Mouse (Mus musculus): ENCODE results near the gene Slc37a1.

Slc37a1 gene

DNA sequence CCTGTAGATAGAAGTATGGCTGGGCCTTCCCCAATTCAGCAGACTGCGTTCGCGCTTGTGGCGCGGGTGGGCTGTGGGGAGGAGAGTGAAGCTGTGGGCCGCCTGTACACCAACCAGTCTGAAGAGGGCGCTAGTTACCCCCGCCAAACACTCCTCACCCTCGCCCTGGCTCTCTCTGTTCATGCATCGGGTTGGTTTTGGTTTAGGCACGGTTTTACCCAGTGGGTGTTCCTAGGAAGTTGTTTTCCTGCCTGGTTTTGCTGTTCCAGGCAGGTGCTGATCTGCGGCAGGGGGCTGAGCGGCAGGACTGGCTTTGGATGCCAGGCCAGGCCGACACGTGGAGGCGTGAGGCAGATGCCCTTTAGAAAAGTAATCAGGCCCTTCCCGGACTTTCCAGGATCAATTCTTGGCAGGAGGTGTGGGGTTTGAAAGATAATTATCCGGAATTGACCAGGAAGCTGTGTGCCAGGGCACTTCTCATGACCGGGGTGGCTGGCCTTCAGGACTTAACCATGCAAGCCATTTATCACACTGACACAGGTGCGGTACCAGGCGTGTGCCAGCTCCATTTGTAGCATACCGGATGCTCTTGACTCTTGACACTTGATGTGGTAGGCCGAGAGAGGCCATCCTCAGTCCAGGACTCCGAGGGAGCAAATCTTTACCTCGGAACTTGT, 8.8 kb downstream of the Slc37a1 start:
- no peak for DNase-seq

DNA sequence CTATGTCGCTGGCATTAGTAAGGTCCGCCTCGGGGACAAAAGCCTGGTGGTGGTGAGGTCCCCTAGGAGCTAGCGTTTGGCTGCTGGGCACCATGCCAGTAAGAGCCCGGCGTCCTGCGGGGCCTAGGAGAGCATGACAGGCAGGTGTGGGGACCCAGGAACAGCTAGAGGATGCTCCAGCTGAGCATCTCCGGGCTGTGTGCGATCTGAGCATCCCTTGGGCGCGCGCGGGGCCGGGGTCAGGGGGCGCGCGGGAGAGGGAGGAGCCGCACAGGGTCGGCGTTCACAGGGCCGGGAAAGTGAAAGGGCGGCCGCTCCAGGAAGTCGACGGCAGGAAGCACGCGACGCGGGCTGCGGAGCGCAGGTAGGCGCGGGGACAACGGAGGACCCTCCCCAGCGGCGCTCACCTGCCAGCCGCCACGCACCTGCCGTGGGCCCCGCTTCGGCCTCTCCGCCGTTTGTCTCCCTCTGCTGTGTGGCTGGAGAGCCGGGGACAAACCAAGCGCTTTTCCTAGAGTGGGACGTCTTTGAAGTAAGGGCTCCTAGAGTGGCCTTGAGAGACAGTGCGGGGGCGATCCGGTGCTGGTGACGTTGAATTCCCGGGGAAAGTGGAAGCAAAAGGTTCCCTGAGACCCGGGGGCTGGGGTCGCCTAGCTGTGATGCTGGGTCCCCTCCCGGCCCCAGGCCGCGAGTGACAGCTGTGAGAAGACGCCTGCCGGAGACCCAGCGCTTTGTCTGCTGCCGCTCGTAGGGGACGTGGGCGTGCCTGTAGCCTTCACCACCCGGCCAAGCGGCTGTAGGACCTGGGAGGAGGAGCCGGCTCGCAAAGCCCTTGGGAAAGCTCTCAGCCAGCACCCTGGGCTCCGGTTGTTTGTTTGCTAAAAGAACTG, 9.5 kb downstream of the Slc37a1 start:
- DNase-seq: peak; percentile 77

DNA sequence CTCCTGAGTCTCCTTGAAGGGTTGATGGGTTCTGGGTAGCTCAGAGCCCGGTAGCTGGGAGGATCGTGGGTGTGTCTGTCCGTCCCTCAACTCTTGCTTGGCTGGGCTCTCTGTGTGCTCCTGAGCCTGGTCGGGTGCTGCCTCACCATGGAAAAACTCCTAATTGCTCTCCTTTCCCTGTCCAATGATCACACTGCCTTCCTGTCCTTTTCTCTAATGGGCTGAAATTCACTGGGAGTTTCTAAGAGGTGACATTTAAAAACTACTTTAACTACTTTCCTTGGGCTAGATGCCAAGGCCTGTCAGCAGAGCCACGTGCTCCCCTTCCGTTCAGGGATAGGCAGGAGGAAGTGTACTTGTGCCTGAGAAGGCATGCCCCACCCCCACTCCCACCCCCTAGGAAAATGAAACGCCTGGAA, 10.9 kb downstream of the Slc37a1 start:
- DNase-seq: peak; percentile 79

DNA sequence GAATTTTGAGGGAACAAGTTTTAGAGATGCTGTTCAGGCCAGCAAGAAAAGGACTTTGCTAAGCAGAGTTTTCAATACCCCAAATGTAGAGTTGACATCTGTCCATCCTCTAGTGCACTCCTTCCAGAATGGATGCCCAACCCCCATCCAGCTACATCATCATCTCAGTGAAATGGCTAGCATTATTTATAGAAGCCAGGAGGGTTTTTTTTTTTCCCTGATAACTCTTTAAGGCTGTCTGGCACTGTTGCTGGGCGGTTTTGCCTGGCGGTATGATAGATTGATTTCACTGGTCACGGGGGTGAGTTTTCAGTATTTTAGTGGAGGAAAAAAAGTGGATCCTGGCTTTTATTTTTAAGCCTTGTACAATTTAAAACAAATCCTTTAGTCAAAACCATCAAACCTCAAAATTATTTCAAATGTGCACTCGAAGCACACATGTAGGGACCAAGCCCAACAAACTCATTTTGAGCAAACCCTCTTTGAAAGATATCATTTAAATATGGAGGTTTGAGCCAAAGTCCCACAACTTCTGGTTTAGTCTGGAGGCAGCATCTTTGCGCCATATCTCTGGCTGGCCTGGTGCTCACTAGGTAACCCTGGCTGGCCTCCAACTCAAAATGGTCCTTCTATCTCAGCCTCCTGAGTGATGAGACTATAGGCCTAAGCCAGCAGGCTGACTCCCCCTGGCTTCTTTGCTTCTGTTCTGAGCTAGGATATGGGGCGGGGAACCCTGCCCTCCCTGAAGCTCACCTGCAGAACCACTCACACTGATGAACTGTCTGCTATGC, 12.0 kb downstream of the Slc37a1 start:
- no peak for DNase-seq

DNA sequence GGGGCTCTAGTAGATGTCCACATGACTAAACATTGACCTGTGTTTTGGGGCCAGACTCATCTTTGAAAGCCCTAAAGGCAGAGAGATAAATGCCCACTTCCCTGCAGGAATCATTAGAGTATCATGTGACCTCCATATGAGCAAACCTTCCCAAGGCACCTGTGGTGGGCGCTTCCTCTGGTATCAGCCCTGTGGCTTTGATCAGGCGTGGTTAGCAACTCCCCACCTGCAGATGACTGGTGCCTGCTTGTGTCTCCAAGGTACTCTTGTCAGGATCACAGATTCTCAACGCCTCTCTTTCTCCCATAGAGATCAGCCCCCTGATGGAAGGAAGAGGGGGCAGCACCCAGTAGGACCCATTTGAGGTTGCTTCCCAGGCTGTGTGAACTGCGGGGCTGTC, 13.4 kb downstream of the Slc37a1 start:
- DNase-seq: no peak

DNA sequence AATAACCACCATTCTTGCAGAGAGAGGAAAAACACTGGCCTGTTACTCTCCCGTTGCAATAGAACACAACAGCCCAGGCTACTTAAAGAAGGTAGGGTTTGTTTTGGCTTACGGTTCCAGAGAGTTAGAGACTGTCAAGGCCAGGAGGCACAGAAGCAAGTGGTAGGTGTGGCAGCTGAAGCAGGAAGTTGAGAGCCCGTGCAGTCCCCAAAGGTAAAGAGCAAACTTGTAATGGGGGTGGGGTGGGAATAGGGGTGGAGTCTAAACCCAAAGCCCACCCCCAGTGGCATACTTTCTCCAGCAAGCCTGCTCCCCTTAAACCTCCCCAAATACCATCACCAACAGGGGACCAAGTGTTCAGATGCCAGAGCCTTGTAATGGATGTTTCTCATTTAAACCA, 14.1 kb downstream of the Slc37a1 start:
- DNase-seq: no peak

DNA sequence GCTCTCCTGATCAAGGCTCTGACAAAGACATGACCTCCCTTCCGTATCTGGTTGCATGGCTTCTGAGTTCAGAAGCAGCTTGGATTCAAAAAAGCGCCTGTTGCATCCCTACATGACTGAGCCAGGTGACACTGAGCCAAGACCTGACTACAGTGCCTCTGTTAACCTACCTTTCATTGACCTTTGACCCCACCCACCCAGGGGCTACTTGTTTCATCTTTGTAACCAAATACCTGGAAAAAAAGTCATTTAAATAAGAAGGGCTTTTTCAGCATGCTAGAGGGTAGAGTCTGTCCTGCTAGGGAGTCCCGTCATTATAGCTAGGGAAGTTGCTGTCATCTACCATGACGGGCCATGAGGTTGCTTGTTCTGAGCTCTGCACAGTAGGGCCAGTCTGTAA, 16.8 kb downstream of the Slc37a1 start:
- no peak for DNase-seq

DNA sequence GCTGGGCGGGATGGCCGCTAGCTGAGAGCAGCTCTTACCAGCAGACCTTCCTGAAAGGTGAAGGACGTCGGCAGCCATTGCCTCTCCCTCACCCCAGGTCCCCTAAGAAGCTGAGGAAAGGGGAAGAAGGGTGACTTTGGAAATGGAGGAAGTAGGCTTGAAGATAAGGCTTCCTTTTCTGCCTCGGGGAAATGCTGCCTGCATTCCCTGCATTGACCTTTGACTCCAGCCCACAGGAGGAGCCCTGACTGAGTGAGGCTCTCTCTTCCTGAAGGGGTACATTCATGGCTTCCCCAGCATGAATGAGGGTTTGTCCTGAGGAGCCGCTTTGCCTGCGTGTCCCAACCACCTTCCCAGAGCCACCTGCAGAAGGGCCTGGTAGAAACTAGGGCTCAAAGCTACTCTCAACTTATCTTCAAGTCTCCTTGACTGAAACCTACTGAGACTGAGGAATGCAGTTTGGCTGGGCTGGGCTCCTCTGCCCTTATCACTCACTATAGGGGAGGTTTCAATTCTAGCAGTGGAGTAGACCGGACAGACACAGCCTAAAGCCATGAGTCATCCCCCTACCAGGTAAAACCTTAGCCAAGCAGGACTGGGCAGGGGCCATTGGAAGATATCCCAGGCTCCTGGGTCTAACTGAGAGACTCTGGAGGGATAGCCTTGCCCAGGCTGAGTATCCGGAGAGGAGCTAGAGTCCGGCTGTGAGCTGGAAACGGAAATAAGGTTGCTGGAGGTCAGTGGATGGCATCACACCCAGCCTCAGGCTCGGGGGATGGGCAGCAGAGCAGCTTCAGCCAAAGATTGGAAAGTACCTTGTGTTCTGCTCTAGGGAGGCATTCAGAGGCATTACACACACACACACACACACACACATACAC, 18.5 kb downstream of the Slc37a1 start:
- peak; percentile 38 for DNase-seq

DNA sequence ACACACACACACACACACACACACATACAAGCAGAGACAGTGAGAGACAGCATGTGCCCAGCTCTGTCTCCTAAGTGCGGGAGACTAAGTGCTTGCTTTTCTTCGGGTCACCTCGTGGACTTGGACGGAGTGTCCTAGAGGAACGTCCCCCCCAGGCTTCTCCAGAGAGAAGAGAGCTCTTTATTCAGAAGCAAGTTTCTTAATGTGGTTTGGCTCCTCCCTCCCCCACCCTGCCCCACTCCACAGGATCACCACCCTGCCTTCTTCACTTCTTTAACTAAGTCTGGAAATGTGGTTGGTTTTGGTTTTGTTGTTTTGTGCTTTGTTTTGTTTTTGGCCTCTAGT, 19.2 kb downstream of the Slc37a1 start:
- DNase-seq: no peak

DNA sequence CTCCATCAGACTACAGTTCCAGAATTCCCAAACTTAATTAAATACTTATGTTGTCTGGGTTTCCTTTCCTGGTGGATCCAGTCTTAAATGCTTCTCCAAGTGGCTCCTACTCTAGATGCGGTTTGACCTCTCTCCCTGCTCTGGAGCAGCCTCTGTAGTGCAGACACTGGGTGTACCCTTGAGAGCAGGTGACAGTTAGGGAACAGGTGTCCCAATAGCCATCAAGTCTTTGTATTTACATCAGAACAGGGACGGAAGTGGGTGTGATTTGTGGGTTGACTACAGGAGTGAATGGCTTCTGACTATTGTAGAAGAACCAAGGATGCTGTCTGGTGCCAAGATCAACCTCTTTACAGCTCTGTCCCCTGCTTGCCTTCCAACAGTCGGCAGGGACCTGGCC, 21.2 kb downstream of the Slc37a1 start:
- DNase-seq: no peak

DNA sequence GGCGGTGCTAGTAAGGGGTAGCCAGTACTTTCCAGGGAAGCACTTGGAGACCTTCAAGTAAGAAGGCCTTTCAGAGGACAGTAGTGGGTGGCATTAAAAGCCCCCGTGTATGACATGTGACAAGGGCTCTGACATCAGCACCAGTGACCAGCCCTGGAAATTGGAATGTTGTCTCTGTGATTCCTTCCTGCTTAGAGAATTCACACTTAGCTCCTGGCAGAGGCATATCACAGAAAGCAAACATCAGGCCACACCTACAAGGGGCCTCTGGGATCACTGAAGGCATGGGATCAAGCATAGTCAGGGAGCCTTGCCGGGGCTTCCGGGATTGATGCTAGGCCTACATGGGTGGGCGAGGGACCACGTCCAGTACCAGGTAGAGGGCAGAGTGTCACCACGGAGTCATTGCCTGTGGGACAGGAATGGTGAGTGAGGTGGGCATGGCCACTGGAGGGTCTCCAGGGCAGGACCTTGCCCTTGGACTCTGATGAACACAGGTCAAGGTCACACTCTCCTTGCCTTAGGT, 21.8 kb downstream of the Slc37a1 start:
- no peak for DNase-seq

DNA sequence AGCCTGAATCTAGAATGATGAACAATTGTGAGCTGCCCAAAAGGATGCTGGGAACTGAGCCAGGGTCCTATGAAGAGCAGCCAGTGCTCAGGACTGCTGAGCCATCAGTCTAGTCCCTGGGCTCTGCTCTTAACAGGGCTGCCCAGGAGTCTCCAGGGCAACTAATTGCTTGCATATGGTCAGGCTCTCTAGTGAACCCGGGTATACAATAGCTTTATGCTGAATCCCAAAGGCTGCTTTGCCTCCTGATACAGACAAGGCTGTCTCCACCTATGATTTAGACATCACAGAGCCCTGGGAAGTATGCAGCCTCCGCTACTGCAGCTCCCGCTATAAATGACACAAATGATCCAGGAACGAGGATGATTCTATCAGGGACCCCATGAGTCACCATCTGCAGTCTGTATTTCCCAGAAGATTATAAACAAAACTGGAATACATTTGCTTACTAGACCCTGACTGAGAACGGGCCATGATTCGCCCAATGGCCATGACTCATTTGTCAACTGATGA, 22.7 kb downstream of the Slc37a1 start:
- no peak for DNase-seq

DNA sequence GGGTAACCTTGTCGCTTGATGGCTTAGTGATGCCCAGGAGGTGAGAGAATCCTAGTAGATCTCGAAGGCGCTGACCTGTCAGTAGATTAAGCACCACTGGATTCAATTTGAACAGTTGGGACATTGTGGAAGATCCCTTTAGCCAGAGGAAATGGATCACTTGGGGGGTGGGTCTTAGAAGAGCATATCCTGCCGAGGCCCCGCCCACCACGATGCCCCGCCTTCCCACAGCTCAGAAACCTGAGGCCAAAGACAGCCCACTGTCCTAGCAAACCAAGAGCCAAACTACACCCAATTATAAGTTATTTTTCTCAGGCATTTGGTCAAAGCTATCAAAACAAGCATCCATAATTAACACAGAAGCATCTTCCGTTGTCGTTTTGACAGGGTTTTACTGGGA, 24.5 kb downstream of the Slc37a1 start:
- no peak for DNase-seq

DNA sequence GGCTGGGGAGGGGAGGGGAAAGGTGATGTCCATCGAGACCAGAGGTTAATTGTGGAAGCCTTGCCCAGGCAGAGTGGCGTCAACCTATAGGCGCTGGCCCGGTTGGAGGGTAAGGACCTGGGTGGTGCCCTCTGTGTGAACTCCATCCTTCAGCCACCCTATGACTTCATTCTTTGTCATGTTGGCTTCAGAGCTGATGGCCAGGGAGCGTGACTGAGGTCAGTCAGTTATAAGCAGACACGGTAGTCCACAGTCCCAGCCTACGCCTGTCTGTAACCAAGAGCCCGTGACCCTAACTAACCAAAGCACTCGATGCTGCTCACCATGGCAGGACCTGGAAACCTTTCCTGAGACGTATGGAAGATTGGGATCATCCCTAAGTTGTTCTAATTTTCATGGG, 26.1 kb downstream of the Slc37a1 start:
- no peak for DNase-seq

DNA sequence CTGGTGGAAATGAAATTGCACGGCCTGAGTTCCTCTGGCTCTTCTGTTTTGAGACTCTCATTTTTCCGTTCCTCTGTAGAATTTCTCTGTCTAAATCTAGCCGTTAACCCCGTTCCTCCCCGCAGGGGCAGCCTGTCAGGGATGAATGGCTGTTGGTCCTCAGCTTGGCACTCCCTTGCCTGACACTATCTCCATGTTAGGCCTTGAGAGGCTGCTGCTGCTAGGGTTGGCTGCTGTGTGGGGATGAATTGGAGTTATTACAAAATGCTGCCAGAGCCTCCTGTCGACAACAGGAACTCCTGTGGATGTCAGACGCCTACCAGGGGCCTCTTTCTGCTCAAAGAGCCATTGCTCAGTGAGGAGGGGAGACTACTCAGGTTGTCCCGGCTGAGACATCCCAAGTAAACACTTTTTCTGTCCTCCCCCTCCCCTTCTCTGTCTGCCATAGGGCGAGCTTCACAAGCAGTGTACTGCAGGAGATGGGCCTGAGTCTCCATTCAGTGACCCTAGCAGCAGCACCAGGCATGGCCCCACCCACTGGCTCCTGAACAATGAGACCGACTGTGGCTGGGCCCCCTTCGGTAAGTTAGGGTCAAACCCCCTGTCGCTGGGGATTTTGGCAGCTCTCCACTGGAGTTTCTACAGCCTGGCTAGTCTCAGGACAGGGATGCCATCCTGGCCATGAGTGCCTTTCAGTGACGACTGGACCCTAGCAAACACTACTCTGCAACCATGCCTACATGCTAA, 28.6 kb downstream of the Slc37a1 start:
- no peak for DNase-seq

DNA sequence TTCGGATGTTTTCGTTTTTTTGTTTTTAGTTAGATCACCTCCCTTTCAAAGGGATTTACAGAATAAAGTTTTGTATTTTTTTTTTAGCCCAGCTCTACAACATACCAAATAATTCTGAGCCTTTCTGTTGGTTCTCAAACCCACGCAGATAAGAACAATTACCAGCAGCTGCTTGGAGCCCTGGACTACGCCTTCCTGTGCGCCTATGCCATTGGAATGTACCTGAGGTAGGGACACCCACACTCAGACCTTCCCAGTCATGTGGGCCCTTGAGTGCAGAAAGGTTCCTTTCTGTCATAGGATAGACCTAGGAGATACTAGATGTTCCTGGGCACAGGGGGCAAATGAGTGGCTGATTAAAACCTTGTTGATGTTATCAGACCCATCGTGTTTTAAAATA, 29.4 kb downstream of the Slc37a1 start:
- DNase-seq: no peak

DNA sequence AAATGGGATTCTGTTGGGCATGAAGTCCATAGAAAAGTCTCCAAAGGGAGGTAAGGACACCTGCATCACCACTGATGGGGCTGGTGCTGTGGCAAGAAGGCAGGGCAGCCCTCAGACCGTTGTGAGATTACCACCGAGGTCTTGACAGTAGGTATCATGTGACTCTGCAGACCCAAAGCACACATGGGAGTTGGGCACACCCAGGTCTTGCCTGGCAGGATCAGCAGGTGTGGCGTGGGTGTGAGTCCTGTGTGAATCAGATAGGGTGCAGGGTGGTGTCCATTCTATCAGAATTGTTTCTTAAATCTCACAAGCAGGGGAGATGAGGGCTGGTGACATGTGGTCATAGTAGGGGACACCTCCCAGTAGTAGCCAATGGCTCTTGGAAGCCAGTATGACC, 30.4 kb downstream of the Slc37a1 start:
- no peak for DNase-seq

DNA sequence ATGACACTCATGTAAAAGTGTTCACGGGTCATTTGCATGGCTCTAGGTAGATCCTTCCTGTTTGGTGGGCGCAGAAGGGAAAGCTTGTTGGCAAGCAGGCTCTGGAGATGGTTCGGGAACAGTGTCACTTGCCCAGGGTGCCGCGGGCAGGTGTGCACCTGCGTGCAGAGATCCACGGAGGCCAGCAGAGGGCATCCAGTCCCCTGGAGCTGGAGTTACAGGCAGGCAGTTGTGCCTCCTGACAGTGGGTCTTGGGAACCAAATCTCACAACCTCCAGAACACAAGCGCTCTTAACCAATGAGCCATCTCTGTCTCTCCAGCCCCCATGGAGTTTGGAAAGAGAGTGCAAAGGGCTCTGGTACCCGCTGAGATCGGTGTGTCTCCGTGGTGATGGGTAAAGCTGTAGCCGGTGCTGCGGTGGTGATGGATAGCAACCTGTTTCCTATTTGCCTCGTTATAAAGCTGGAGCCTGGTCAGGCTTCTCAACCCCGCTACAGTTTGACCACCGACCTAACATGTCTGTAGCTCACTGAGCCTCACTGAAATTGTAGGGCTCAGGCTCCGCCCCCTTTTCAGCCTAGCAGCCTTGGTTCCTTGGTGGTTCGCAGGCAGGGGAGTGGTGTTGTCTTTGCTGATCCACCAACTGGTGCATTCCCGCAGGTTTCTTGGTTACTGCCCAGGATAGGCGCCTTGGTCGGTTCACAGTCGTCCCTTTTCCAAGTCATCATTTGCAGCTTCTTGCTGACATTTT, 31.1 kb downstream of the Slc37a1 start:
- DNase-seq: no peak

DNA sequence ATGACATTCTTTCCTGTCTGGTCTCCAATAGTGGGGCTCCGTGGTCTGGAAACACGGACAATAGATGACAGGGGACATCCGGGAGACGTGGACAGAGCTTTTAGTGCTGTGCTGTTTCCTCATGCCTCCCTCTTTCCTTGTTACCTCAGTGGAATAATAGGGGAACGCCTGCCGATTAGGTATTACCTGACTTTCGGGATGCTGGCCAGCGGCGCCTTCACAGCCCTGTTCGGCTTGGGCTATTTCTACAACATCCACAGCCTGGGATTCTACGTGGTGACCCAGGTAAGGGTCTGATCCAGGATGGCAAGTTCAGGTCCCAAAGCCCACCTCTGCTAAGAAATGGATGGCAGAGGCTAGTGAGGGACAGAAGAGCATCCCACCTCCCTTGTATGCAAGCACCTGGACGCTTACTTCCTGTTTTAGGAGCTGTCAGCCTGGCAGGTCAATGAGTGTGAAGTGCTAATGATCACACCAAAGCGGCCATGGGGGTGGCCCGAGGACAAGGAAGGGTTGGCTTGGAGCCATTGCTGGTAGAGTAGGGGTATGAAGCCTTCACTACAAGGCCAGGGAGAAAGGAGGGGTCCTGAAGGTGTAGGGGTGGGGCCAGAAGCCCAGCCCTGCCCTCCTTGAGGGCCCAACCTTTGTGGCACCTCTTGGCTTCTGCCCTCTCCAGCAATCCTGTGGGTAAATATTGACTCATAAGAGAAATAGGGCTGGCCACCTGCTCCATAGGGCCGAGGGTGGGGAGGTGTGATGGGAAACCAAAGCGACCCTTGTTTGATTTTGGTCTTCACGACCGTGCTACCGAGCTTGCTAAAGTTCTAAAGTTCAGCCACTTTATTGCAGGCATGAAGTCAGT, 32.5 kb downstream of the Slc37a1 start:
- DNase-seq: peak; percentile 60

DNA sequence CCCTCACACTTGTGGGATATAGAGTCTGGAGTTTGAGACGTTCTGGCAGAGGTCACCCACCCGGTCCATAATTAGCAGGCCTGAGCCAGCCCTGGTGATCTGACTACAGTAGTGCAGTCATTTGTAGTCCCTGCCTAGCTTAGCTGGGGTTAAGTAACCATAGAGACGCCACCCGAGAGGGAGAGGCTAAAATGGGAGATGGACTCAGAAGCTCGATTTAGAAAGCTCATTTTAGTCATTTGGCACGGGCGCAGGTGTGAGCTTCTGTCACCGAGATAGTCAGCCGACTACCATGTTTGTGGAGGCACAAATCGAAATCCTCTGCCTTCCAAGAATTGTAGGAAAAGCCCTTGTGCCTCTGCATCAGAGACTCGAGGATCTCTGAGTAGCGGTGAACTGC, 34.8 kb downstream of the Slc37a1 start:
- no peak for DNase-seq

All from kidney, adult 11 months (tissue).